Mouse (Mus musculus) liver, adult 2 months (tissue): Measurements from ENCODE around the gene Smad1.

Experiments used
- CTCF ChIP-seq: fragments of 200-500 bp; IDR thresholded peaks from 2 replicates; pipeline ENCODE4 v1.5.1; 2011; ENCODE audit warnings: low read depth, low read length, control low read depth
- POLR2A ChIP-seq: fragments of 200-500 bp; IDR thresholded peaks from 2 replicates; pipeline ENCODE4 v1.6.1; 2011; ENCODE audit warnings: low read length, control low read depth; ENCODE audit not compliant: insufficient read depth; ENCODE audit errors: extremely low read depth

DNA sequence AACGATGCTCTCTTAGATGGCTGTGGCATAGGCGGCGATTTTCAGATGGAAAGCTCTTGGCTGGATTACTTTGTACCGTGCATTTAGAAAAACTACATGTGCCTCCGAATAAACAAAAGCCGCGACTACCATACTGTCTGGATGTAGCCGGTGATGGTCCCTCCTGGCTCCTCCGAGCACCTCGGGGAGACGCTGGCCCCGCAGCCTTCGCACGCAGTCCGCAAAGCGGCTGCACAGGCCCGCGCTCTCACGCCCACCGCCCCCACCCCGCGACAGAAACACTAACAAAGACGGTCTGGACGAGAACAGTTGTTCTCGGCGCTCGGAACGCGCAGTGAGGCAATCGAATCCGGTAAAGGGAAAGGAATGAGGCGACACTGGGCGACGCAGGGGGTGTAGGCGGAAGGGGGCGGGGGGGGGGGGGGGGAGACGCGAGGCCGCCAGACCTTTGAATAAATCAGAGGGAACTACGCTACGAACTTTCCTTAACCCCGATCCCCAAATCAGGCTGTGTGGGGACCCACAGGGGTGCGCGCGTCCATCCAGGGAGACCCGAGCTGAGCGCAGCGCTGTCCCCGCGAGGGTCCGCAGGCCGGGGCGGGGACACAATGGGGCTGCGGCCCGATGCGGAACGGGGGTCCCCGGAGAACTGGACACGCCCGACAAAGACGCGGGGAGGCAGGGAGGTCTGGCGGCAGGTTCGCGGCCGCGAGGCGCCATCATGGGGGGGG lies 902 bp downstream of the Smad1 start:
- TF ChIP-seq CTCF, result no peak
- TF ChIP-seq POLR2A, result no peak
